Mouse (Mus musculus): ENCODE data around the gene Gon7.

DNA sequence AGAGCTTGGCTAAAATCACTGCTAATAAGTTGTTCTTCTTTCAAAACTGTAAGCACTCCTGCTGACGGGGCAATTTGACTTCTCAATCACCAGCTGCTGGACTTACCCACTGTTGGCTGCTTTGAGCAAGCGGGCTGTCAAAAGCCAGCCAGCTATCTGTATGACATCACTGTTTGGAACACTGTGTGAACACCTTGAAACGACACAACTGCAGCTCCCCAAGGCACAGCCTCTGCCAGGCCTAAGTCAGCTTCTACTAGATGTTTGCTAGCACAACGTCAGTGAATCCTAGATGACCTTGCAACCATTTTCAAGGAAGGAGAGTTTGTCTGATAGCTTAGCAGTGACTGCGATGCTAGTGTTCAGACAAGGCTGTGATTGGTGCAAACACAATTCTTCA lies 18.5 kb downstream of the Gon7 start:
- TF ChIP-seq GATA1 (IDR thresholded peaks at IDR 0.05; ENCODE audit: borderline replicate concordance, low read length) (no peak), FLI1 (IDR thresholded peaks at IDR 0.05; ENCODE audit: low read length) (no peak)
